Mouse (Mus musculus) T-cell, adult 2 months (primary cell): ENCODE results near the gene Dab1.
A peak's percentile ranks its signal among the peaks of the same experiment; 100 is the strongest.

Experiments
- DNase-seq: peaks from one replicate; pipeline ENCODE4 v3.0.0; 2022; ENCODE audit warnings: low spot score

Dab1 gene

DNA sequence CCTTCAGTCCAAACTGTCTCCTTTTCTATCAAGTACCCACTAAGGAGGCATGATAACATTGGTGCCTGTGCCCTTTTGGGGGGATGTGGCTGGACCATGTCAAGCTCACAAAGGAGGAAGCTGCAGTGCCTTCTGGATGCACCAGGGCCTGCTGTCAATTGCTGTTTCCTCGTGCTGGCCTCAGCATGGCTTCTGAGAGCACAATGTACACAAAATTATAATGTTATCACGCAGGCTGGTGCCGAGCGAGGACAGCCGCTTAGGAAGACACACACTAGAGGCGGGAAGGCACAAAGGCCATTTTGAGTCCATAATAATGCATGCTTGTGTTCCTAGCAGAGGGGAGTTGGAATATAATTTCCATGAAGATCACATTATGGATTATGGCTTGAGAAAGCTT is 81.2 kb downstream of the Dab1 start:
- DNase-seq, result no peak

DNA sequence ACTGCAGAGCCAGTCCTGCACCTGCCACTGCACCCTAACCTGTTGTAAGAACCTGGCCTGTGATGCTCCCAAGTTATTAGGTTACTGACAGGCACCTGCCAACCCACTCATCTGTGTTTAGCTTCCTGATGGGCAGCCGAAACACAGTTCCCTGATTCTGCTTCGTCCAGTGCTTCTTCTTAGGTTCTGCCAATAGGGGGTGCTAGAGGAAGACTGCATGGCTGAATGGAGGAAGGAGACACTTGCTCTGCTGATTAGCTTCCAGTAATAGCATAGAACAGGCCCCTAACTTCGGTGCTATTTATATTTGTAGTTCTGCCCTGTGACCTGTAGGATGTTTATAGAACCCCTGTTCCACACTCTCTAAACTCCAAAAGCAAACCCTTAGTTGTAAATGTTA is 83.0 kb downstream of the Dab1 start:
- no peak for DNase-seq

DNA sequence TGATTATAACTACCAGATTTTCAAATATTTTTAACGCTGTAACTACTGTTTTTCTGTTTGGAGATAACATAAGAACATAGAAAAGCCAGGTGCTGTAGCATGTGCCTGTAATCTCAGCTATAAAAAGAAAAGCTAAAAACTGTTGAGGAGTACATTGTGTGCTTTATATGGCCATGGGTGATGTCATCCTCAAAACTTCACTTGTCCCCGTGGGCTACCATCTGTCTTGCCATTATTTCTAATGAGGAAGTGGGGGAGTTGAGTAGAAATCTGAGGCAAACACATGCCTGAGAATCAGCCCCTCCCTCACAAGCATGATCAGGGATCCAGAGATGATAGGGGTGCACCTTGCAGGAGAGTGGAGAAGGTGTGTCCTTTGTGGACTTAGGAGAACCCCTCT is 85.3 kb downstream of the Dab1 start:
- DNase-seq, result no peak

- no peak for DNase-seq
These were observed 87.3 kb downstream of the Dab1 start for GRCm38 (mm10) chr4:103706501-103706900.

DNA sequence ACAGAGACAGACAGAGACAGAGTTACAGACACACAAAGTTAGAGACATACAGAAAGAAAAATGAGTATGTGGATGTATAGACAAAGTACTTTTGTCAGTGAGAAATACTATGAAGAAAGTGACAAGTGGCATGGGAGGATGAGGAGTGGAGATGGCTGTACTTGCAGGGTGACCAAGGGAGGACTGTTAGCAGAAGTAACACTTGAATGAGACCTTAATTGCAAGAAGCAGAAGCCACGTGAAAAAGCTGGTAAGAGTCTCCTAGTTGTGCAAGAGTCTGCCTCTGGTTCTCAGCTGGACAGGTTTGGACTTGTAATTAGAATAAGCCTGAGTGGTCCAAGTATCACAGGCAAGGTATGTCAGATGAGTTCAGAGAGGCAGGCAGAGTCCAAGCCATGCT is 88.0 kb downstream of the Dab1 start:
- no peak for DNase-seq

DNA sequence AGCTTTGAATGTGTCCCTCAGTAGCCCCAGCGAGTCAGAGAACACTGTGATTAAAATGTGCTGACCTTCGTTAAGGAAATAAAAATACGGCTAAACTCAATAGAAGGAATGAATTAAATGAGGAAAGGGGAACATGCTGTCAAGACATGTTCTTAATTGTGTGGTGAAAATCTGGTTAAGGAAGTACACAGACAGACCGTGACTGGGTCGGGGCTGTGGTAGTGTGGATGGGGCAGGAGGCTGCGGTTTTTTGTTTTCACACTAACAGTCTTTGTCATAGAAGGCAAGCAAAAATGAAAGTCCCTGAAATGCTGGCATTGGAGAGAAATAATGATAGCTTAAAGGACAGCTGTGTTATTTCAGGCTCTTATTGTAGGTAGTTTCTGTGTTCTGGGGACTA is 92.2 kb downstream of the Dab1 start:
- DNase-seq, result peak; percentile 4

GRCm38 (mm10) chr4:103713921-103714320 is 94.8 kb downstream of the Dab1 start:
- no peak for DNase-seq

DNA sequence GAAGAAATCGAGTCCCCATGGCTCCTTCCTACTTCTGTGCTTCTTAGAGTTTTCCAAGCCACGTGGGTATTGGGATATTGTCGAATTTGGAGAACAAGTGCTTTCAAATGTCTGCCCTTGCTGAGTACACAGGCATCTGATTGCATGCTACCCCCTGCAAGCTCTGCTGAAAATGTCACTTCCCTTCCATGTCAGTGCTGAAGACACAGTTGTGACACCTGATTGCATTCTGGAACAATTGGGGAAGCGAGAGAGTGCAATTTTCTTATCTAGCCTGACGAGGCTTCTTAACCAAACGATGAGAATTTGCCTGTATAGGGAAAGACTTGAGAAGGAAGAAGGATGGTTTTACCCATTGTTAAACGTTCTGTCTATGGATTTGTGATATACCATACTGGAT is 95.8 kb downstream of the Dab1 start:
- DNase-seq, result no peak

GRCm38 (mm10) chr4:103715568-103715967 is 96.4 kb downstream of the Dab1 start:
- DNase-seq, result no peak

- no peak for DNase-seq
These were observed 103.6 kb downstream of the Dab1 start for GRCm38 (mm10) chr4:103722738-103723137.

- DNase-seq, result no peak
These were observed 107.3 kb downstream of the Dab1 start for GRCm38 (mm10) chr4:103726486-103726885.

DNA sequence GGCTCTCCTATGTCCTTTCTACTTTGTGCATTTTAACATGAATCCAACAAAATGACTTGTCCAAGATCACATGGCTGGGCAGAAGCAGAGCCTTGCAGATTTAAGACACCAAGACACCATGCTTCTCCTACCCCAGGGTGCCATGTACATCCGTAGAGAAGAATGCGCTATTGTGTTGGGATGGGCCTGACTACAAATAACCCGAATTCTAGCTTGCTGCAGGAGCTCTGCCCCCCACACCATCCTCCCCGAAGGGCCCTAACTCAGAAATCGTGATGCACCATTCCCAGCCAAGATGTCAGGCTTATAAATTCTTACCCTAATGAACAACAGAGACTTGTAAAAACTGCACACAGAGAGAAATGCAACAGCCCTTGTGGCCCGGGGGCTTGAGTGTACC is 118.0 kb downstream of the Dab1 start:
- DNase-seq, result no peak

DNA sequence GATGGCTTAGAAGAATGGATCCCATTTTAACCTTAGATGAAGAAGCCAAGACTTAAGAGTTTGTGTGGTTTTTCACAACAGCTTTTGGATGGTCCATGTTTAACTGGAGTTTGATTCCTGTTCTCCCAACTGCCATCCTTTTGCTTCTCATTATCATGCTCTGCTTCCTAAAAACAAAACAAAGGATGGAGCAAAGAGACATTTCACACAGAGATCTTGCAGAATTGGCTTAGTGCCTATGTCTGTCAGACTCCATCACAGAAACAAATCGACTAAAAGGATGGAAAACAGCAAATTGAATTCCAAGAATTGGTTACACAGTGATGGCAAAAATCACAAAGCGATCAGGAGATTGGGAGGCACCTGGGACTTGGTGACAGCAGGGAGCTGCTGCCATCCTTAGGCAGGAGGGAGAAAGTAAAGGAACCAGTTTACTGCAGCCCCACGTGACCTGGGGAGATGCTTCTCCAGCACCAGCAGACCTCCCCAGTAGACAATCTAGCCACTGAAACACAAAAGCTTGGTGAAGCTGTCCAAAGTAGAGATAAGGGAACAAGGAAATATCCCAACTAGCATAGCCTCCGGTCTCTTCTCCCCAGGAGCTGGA is 132.2 kb downstream of the Dab1 start:
- no peak for DNase-seq

- no peak for DNase-seq
These were observed 135.4 kb downstream of the Dab1 start for GRCm38 (mm10) chr4:103754561-103754960.

DNA sequence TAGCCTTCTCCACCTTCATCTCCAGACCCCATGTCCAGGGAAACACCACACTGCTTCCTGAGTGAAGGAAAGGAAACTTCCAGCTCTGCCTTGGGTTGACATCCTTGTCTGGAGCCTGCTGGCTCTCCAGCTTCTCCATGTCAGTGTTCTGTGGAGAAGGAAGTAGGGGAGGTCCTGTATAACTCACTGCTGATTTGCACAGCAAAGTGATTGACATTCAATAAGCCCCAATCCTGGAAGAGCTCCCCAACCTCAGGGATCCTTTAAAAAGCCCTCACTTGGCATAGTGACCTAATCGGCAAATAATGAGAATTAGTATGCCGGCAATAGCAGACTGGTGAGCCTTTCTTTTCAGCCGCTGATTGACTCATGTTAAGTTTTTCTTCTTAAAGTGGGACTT is 138.1 kb downstream of the Dab1 start:
- no peak for DNase-seq

DNA sequence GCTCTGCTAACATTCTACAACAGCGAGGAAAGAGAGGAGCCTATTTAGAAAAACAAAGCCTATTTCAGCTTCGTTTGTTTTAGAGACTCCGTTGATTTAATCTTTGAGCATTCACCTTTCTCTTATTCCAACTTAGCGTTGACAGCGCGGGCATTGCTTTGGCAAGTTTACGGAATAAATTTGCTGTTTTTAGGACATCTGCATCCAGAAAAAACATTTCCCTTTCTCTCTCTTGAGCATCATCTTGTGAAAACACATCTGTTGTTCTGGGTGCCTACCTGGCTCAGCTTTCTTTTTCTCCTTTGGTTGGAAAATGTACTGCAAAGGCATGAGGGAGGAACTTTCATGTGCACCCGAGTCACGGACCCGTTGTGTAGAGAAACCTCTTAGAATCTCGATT is 143.3 kb downstream of the Dab1 start:
- DNase-seq, result no peak

- DNase-seq, result no peak
These were observed 156.6 kb downstream of the Dab1 start for GRCm38 (mm10) chr4:103775712-103776111.

DNA sequence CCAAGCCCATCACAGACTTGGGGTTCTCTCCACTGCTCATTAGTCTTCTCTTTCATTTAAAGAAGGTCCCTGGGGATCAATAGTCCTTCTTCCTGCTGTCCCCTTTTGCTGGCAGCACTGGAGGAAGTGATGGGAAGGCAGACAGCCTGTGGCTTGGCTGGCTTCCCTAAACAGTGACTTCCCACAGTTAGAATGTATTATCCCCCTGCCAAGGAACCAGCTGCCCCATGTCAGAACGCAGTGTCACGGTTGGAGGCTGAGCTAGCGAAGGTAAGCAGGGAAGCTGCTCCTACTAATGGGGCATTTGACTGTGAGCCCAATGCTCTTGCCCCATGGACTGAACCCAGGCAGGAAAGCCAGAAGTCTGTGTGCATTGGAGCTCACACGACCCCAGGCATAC is 162.2 kb downstream of the Dab1 start:
- no peak for DNase-seq

GRCm38 (mm10) chr4:103783561-103784247 is 164.5 kb downstream of the Dab1 start:
- no peak for DNase-seq

DNA sequence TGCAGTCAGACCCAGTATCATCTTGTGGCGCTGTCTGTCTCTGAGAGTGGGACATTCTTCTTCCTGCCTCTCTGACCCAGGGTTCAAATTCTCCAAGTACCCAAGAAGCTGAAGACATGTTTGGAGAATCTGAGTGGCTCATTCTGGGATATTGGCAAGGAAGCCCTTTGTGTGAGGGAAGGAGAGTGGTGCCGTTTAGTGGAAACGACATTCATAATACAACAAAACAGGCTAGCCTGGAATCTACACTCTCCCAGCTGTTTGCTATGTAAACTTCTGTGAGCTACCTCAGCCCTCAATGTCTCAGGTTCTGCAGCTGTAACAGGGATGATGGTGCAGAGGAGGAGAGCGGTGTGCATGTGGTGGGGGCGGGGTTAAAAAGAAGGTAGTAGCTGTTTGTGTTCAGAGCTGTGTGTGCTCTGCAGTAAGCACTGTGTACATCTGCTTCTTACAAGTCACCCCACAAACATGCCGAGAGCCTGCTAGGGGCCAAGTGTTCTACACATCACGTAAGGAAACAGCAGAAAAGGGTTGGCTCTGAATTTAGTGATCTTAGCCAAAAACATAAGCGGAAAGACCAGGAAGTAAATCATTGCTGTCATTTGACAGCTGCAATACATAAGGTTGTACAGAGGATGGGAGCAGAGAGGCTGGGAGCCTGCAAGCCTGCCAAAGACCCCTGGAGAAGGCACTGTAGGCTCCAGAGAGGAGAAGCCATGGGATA is 174.6 kb downstream of the Dab1 start:
- DNase-seq, result no peak

DNA sequence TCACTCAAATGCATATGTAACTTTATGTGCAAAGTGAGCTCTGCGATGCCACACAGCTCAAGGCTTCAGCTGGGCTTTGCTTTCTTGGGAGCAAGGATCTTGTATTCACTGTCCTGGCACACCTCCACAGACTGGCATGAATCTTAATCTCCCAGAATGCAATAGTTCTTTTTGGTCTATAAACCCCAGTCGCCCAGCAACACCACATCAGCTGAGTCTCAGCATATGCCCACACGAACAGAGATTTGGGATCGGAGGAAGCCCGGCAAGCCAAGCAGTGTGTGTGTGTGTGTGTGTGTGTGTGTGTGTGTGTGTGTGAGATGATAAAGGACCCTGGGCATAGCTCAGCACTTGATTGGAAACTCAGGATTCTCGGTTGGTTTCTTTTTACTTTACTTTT is 177.3 kb downstream of the Dab1 start:
- no peak for DNase-seq

- DNase-seq, result no peak
These were observed 183.3 kb downstream of the Dab1 start for GRCm38 (mm10) chr4:103802439-103802838.

GRCm38 (mm10) chr4:103804461-103804860 is 185.3 kb downstream of the Dab1 start:
- DNase-seq, result no peak

- no peak for DNase-seq
These were observed 203.5 kb downstream of the Dab1 start for GRCm38 (mm10) chr4:103822669-103823068.
